Mouse (Mus musculus) adrenal gland, postnatal 14 days (tissue): ENCODE results near the gene Hcls1. TPM values are rescaled to one million over a fixed set of nuclear protein-coding genes. Genes with fewer than 3 reads are reported as not detected.

Source experiments
- DNase-seq: peaks from one replicate; pipeline ENCODE4 v3.0.0; 2021; ENCODE audit warnings: mixed read lengths
- total RNA-seq: library from RNA; stranded (reverse); gene quantifications from 2 replicates; pipeline ENCODE4 v1.2.3, GENCODE M21; 2021

The Hcls1 gene
- total RNA-seq, 1 experiment from 2014 or later = 12.2 TPM

DNA sequence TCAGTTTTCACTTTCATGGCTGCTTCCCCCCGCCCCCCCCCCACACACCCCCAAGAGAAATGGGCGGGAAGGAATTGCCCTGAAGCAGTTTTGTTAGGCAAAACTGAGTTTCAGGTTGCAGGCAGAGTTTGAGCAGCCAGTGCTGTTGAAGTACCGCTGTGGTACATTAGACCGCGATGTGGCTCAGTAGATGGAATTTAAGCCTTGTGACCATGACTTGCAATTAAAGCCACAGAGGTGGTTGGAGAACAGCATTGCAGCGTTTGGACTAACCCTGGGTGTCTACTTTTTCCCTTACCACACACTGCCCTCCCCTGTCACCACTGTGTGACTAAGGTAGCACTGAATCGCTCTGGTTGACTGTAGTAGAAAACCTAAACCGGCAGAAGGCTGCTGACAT, 54.7 kb downstream of the Hcls1 start:
- no peak for DNase-seq

DNA sequence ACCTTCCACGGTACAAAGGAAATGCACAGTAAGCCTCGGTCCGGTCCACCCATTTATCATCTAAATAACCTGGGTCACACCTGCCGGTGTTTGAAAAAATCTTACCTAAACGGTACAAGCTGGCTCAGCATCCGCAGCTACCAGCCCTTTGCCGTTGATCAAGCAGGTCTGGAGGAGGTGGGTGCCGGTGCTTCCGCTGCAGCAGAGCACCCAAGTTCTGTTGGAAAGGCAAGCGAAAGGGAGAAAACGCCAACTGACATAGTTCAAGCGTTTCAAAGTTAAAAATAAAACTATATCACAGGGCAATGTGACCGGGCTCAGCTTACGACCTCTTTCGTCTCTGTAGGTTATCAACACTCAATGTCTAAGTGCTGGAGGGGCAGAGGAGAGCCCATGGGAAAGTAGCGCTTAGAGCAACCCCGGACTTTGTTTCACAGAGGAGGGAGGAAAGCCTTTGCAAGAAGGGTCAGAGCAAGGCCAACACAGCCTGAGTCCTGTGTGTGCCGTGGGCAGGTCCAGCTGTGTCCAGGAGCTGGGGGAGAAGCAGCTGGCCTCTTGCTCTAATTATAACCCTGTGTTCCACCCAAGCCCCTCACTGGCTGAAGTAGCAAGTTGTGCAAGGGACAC, 55.3 kb downstream of the Hcls1 start, which contains the start of gene Fbxo40:
Gene Fbxo40 (minus strand): TSS at position 469 of the 627 bp plus-strand sequence.
- no peak for DNase-seq

DNA sequence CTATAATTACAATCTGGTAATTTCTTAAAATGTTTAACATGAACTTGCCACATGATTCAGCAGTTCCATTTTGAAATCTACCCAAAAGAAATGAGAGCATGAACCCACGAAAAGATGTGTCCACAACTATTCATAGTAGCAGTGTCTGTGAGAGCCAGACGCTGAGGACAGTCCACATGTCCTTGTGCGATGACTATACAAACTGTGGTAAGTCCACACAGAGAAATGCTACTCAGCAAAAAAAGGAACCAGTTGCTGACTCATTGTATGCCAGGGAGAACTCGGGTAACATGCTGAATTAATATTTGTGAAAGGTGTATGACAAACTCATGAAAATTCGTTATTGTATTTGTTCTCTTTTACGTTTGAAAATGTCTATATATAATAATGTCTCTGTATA, 62.9 kb downstream of the Hcls1 start:
- DNase-seq = peak; percentile 6

DNA sequence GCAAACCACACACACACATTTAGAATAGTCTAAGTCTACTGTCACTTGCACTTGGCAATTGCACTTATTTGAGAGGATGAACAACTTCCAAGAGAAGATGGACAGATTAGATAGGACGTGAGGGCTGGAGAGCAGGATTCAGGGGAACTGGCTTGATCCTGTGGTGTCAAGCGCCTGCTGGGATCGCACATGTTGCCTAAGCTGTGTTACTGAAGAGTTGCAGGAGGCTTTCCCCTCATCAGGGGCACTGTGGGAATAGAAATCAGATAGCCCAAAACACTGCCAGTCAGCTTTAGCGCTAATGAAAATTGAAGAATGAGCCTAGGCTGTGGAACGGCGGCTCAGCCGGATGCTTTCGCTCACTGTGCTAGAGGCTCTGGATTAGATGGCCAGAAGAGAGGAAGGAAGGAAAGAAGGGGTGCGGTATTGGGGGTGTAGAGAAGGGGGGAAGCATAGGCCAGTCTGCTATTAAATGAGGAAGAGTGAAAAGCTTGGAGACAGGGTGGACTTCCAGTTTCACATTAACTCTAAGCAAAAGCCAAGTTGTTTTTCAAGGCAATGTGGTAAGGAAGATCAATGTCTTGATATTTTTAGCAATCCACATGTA, 64.7 kb downstream of the Hcls1 start:
- DNase-seq = no peak

DNA sequence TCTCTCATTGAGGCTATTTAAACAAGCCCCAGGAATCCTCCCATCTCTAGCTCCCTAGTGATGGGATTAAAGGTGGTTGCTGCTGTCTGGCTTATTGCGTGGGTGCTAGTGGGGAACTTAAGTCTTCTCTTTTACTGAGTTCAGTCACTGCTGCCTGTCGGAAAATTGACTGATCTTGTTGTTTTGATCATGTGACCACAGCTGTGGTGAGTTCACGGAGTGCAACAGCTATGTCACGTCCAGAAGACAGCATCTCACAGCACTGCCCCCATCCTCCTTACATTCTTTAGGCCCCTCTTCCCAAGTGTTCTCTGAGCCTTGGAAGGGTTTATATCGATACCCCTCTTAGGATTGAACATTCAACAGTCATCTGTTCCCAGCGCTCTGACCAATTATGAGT, 74.5 kb downstream of the Hcls1 start:
- DNase-seq = no peak

DNA sequence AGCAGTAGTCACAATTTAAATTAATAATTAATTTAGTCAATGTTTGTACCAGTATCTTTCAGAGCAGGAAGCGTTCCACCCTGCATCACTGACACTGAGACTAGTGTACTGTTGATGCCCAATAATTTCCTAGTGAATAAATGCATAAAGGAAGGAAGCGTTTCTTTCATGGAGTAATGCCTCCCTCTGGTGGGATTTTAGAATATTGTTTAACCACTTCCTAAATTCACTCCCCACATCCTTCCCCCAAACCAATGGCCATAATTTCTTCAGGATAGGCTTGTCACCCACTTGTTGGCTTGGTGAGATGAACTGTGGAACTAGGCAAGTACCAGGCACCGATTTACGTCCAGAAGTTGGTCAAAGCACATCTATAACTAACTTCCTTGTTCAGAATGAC, 75.6 kb downstream of the Hcls1 start:
- DNase-seq = peak; percentile 35

DNA sequence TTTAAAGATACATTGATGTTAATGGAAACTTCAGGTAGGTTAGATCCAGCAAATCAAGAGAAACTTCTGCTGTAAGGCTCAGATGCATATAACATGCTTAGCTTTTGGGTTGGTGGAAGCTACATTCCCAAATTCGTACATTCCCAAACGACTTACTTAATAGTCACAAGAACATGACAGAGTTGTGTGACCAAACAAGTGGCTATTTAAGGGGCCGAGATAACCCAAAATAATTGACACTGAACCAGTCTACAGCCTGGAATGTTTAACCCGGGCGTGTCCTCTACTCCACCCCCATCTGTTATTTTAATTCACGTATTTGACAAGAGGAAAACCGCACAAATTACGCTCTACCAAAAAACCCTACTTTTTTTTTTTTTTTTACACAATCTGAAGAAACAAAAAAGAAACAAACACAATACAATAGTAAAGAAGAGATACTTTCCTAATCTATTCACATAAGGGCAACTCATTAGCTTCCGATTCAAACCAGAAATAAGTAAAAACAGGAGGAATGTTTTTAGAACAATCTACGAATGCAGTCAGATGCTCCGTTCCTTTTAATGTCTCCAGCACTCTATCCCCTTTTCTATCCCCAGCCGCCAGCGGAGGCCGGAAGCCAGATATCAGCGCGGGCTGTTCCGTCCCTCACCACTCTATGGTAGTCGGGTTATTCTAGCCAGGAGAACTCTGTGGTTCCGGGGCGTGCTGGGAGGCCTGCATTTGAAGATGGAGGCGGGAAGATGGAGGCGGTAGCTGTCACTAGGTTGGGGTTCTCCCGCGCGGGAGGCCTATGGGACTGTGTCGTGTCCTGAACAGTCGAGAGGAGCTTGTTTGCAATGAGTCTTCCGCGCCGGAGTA, 76.5 kb downstream of the Hcls1 start, which contains the start of gene Polq:
Gene Polq (plus strand): TSS at position 726 of the 861 bp plus-strand sequence.
- peak; percentile 97 for DNase-seq

DNA sequence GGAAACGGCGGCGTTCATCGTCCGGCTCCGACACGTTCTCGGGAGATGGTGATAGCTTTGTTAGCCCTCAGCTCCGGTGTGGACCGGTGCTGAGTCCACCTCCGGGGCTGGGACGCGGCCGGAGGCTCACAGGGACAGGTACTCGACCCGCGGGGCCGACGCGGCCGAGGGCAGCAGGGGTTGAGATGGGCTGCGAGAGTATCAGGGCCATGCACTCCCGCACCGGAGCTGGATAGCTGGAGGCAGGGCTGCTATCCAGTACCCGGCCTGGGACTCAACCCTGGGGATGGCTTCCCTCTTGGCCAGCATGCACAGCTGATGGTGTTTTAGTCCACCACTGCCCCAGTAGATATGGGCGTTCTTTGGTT, 77.1 kb downstream of the Hcls1 start:
- peak; percentile 28 for DNase-seq

DNA sequence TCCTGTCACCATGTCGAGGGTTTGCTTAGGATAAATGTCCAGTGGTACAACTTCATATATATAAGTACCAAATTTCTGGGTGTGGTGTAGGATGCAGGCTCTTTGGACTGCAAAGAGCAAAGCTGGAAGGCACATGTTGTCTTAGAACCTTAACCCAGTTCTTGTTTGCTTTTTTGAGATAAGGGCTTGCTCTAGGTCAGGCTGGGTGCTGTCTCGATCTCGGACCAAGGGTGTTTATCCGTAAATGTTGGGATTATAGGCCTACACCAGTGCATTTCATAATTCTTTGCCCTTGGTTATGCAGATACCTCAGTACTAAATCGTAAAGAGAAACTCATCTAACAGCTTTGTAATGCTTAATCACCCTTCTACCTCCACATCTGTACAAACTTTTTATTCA, 77.6 kb downstream of the Hcls1 start:
- no peak for DNase-seq

Other genes with a start within 250 kb of the Hcls1 start
- gene Ildr1, start 241.0 kb upstream of the Hcls1 start, total RNA-seq = 0.41 TPM in 1 of 2 replicates, not detected in the other
- gene Slc15a2, start 150.0 kb upstream of the Hcls1 start, total RNA-seq = 2.6 and 5.3 TPM in 2 replicates
- gene Iqcb1, start 106.6 kb upstream of the Hcls1 start, total RNA-seq = 15.3 and 17.5 TPM in 2 replicates
- 2.1 and 2.4 TPM in 2 replicates for gene Eaf2, start 60.0 kb upstream of the Hcls1 start, total RNA-seq
- 59.7 and 63.3 TPM in 2 replicates for gene Golgb1, start 59.8 kb upstream of the Hcls1 start, total RNA-seq
- gene Fbxo40, start 55.5 kb downstream of the Hcls1 start, total RNA-seq = 0.26 and 0.83 TPM in 2 replicates
- 1.8 and 2.1 TPM in 2 replicates for gene Polq, start 76.8 kb downstream of the Hcls1 start, total RNA-seq